Mouse (Mus musculus): ENCODE measurements around the gene Cgn. TPM values are rescaled to one million over a fixed set of nuclear protein-coding genes. Genes with fewer than 3 reads are reported as not detected.
A peak's percentile ranks its signal among the peaks of the same experiment; 100 is the strongest.

Gene Cgn
- polyA plus RNA-seq, 1 experiment from 2014 or later, result 3.0 TPM

GRCm38 (mm10) chr3:94819452-94820425, 33.4 kb upstream of the Cgn start:
- 84% methylated on average over 23 of the region's 24 CpGs for WGBS
- Histone ChIP-seq H3K27me3 (ENCODE audit: control insufficient read depth, insufficient read depth, low read length) (no peaks in the 10 kb centered on the region), H3K9me3 (ENCODE audit: control insufficient read depth, low read length) (no peaks in the 10 kb centered on the region), H3K27ac (ENCODE audit: low read depth, low read length) (no peak overlapping the region), H3K4me1 (ENCODE audit: control insufficient read depth, insufficient read depth, low read length) (no peaks in the 10 kb centered on the region), H3K4me3 (ENCODE audit: low read depth, low read length) (no peak overlapping the region), H3K36me3 (ENCODE audit: control insufficient read depth, insufficient read depth, low read length) (no peaks in the 10 kb centered on the region), H3K9ac (ENCODE audit: low read length) (no peak overlapping the region), H3K4me2 (ENCODE audit: low read depth) (no peak overlapping the region)
- ATAC-seq (ENCODE audit: insufficient read depth, low FRiP score, low TSS enrichment), result no peak
- no peak for DNase-seq (ENCODE audit: low spot score)

GRCm38 (mm10) chr3:94817731-94818130, 31.4 kb upstream of the Cgn start:
- no peak overlapping the region for H3K9ac ChIP-seq (ENCODE audit: low read length)
- 77% methylated on average over 2 of the region's 2 CpGs for WGBS
- no peaks in the 10 kb centered on the region for H3K9me3 ChIP-seq (ENCODE audit: control insufficient read depth, low read length)
- no peak overlapping the region for H3K27ac ChIP-seq (ENCODE audit: low read depth, low read length)
- H3K4me2 ChIP-seq (ENCODE audit: low read depth), result no peak overlapping the region
- no peaks in the 10 kb centered on the region for H3K4me1 ChIP-seq (ENCODE audit: control insufficient read depth, insufficient read depth, low read length)
- DNase-seq (ENCODE audit: low spot score) (no peak), ATAC-seq (ENCODE audit: insufficient read depth, low FRiP score, low TSS enrichment) (no peak)
- H3K36me3 ChIP-seq (ENCODE audit: control insufficient read depth, insufficient read depth, low read length), result no peaks in the 10 kb centered on the region
- no peak overlapping the region for H3K4me3 ChIP-seq (ENCODE audit: low read depth, low read length)
- no peaks in the 10 kb centered on the region for H3K27me3 ChIP-seq (ENCODE audit: control insufficient read depth, insufficient read depth, low read length)

DNA sequence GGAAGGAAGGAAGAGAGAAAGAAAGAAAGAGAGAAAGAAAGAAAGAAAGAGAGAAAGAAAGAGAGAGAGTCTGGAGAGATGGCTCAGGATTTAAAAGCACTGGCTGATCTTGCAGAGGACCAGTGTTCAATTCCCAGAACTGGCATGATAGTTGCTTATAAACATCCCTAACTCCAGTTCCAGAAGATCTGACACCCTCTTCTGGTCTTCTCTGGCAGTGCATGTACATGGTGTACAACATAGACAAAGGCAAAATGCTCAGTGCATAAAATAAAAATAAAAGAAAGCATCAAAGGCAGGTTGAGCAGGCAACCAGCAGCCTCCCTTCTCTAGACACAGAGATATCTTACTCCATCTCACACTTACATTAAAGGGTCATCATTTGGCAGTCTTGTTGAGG, 29.3 kb upstream of the Cgn start:
- H3K9ac ChIP-seq (ENCODE audit: low read length), result no peak overlapping the region
- ATAC-seq (ENCODE audit: insufficient read depth, low FRiP score, low TSS enrichment), result no peak
- DNase-seq (ENCODE audit: low spot score), result no peak
- no peaks in the 10 kb centered on the region for H3K4me1 ChIP-seq (ENCODE audit: control insufficient read depth, insufficient read depth, low read length)
- H3K4me3 ChIP-seq (ENCODE audit: low read depth, low read length), result no peak overlapping the region
- H3K36me3 ChIP-seq (ENCODE audit: control insufficient read depth, insufficient read depth, low read length), result no peaks in the 10 kb centered on the region
- H3K9me3 ChIP-seq (ENCODE audit: control insufficient read depth, low read length), result no peaks in the 10 kb centered on the region
- no peaks in the 10 kb centered on the region for H3K27me3 ChIP-seq (ENCODE audit: control insufficient read depth, insufficient read depth, low read length)
- no peak overlapping the region for H3K4me2 ChIP-seq (ENCODE audit: low read depth)
- H3K27ac ChIP-seq (ENCODE audit: low read depth, low read length), result no peak overlapping the region

DNA sequence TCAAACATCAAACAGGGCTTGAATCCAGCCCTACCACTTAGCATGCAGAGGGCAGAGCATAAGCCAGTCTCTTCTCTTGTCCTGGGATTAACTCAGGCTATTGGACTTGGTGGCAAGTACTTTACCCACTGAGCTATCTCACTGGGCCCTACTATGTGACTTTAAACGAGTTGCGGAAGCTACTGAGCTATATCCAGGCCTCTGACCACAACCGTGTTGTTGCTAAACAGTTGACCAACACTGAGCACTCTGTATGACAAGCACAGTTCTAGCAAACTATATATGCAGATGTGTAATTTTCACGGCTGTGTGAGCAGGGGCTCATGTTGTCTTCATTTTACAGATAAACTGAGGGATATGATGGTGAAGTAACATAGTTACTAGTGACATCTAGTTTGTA, 28.4 kb upstream of the Cgn start:
- 80% methylated on average over 4 of the region's 4 CpGs for WGBS
- ATAC-seq (ENCODE audit: insufficient read depth, low FRiP score, low TSS enrichment) (no peak), DNase-seq (ENCODE audit: low spot score) (no peak)
- H3K27me3 ChIP-seq (ENCODE audit: control insufficient read depth, insufficient read depth, low read length), result no peaks in the 10 kb centered on the region
- H3K9me3 ChIP-seq (ENCODE audit: control insufficient read depth, low read length), result no peaks in the 10 kb centered on the region
- H3K9ac ChIP-seq (ENCODE audit: low read length), result no peak overlapping the region
- H3K4me1 ChIP-seq (ENCODE audit: control insufficient read depth, insufficient read depth, low read length), result no peaks in the 10 kb centered on the region
- no peak overlapping the region for H3K4me3 ChIP-seq (ENCODE audit: low read depth, low read length)
- no peak overlapping the region for H3K4me2 ChIP-seq (ENCODE audit: low read depth)
- H3K27ac ChIP-seq (ENCODE audit: low read depth, low read length), result no peak overlapping the region
- H3K36me3 ChIP-seq (ENCODE audit: control insufficient read depth, insufficient read depth, low read length), result no peaks in the 10 kb centered on the region

DNA sequence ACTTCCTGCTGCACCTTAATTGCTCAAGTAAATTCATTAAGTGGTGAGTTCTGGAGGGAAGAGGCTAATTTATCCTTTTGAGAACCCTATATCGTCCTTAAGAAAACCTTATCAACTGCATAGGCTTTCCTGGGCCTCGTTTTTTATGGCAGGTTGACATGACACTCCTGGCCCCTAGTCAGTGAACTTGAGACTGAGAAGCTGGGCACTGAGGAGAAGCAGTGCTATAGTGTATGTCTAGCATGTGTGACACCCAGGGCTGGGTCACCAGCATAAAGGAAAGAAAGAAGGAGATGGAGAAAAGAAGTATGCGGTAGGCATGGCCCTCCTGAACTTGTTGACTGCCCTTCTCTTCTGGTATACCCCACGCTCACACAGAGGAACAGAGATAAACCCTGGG, 27.8 kb upstream of the Cgn start:
- no peaks in the 10 kb centered on the region for H3K9me3 ChIP-seq (ENCODE audit: control insufficient read depth, low read length)
- H3K9ac ChIP-seq (ENCODE audit: low read length), result no peak overlapping the region
- no peaks in the 10 kb centered on the region for H3K4me1 ChIP-seq (ENCODE audit: control insufficient read depth, insufficient read depth, low read length)
- H3K4me3 ChIP-seq (ENCODE audit: low read depth, low read length), result no peak overlapping the region
- no peak overlapping the region for H3K4me2 ChIP-seq (ENCODE audit: low read depth)
- no peak overlapping the region for H3K27ac ChIP-seq (ENCODE audit: low read depth, low read length)
- H3K36me3 ChIP-seq (ENCODE audit: control insufficient read depth, insufficient read depth, low read length), result no peaks in the 10 kb centered on the region
- ATAC-seq (ENCODE audit: insufficient read depth, low FRiP score, low TSS enrichment) (no peak), DNase-seq (ENCODE audit: low spot score) (no peak)
- H3K27me3 ChIP-seq (ENCODE audit: control insufficient read depth, insufficient read depth, low read length), result no peaks in the 10 kb centered on the region
- 72% methylated on average over 4 of the region's 4 CpGs for WGBS

DNA sequence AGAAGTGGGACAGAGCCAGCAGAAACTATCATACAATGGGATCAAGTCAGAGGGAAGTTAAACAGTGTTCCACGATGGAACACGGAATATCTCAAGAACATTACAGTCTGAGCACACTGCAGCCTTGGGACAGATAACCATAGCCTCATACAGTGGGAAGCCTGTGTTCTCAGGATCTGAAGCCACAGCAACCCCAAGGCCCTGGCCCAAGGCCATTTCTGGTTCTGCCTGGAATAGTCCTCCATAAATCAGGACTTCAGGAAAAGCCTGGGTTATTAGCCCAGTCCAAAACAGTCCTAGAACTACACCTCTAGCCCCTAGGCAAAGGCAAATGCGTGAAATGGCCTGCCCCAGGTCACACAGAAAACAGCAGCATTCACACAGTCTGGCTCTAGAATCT, 27.4 kb upstream of the Cgn start:
- no peaks in the 10 kb centered on the region for H3K4me1 ChIP-seq (ENCODE audit: control insufficient read depth, insufficient read depth, low read length)
- WGBS, result 83% methylated on average over 3 of the region's 3 CpGs
- no peak overlapping the region for H3K4me2 ChIP-seq (ENCODE audit: low read depth)
- no peak overlapping the region for H3K27ac ChIP-seq (ENCODE audit: low read depth, low read length)
- DNase-seq (ENCODE audit: low spot score) (no peak), ATAC-seq (ENCODE audit: insufficient read depth, low FRiP score, low TSS enrichment) (no peak)
- H3K36me3 ChIP-seq (ENCODE audit: control insufficient read depth, insufficient read depth, low read length), result no peaks in the 10 kb centered on the region
- H3K9ac ChIP-seq (ENCODE audit: low read length), result no peak overlapping the region
- no peak overlapping the region for H3K4me3 ChIP-seq (ENCODE audit: low read depth, low read length)
- H3K9me3 ChIP-seq (ENCODE audit: control insufficient read depth, low read length), result no peaks in the 10 kb centered on the region
- no peaks in the 10 kb centered on the region for H3K27me3 ChIP-seq (ENCODE audit: control insufficient read depth, insufficient read depth, low read length)

DNA sequence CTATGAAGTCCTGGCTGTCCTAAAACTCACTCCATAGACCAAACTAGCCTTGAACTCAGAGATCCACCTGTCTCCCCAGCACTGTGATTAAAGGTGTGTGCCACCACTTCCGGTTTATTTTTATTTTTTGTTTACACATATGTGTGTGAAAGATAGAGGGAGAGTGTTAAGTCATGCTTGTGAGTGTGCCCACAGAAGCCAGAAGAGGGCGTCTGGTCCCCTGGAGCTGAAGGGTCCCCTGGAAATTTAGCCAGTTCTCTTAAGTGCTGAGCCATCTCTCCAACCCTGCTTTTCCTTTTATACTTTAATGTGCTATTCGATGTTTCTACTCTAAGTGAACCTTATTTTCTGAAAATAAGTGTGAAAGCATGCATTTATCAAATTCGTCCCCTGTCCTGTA, 25.3 kb upstream of the Cgn start:
- H3K9ac ChIP-seq (ENCODE audit: low read length), result no peak overlapping the region
- no peaks in the 10 kb centered on the region for H3K36me3 ChIP-seq (ENCODE audit: control insufficient read depth, insufficient read depth, low read length)
- no peak overlapping the region for H3K4me2 ChIP-seq (ENCODE audit: low read depth)
- no peaks in the 10 kb centered on the region for H3K4me1 ChIP-seq (ENCODE audit: control insufficient read depth, insufficient read depth, low read length)
- WGBS, result 20% methylated on average over 4 of the region's 4 CpGs
- ATAC-seq (ENCODE audit: insufficient read depth, low FRiP score, low TSS enrichment), result no peak
- H3K27me3 ChIP-seq (ENCODE audit: control insufficient read depth, insufficient read depth, low read length), result no peaks in the 10 kb centered on the region
- H3K27ac ChIP-seq (ENCODE audit: low read depth, low read length), result no peak overlapping the region
- H3K4me3 ChIP-seq (ENCODE audit: low read depth, low read length), result no peak overlapping the region
- no peaks in the 10 kb centered on the region for H3K9me3 ChIP-seq (ENCODE audit: control insufficient read depth, low read length)
- DNase-seq (ENCODE audit: low spot score), result peak; percentile 32

DNA sequence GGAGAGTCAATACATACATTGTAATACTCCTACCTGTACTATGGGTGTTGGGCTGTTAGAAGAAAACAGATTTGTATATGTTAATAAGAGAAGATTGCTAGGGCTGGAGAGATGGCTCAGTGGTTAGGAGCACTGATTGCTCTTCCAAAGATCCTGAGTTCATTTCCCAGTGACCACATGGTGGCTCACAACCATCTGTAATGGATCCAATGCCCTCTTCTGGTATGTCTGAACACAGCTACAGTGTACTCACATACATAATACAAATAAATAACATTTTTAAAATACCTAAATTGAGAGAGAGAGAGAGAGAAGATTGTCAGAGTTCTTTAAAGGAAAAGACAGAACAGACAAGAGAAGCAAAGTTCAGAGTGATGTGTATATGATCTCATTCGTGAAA, 22.0 kb upstream of the Cgn start:
- Histone ChIP-seq H3K4me1 (ENCODE audit: control insufficient read depth, insufficient read depth, low read length) (peaks cover 2% of the 10 kb centered on the region; the same call in 1 of the 2 replicates), H3K27me3 (ENCODE audit: control insufficient read depth, insufficient read depth, low read length) (no peaks in the 10 kb centered on the region; the same call in 1 of the 2 replicates), H3K27ac (ENCODE audit: low read depth, low read length) (no peak overlapping the region), H3K9me3 (ENCODE audit: control insufficient read depth, low read length) (no peaks in the 10 kb centered on the region), H3K9ac (ENCODE audit: low read length) (no peak overlapping the region), H3K4me2 (ENCODE audit: low read depth) (no peak overlapping the region), H3K4me3 (ENCODE audit: low read depth, low read length) (no peak overlapping the region), H3K36me3 (ENCODE audit: control insufficient read depth, insufficient read depth, low read length) (no peaks in the 10 kb centered on the region)
- DNase-seq (ENCODE audit: low spot score) (no peak), ATAC-seq (ENCODE audit: insufficient read depth, low FRiP score, low TSS enrichment) (no peak)
- 85% methylated on average over 1 of the region's 1 CpGs for WGBS

DNA sequence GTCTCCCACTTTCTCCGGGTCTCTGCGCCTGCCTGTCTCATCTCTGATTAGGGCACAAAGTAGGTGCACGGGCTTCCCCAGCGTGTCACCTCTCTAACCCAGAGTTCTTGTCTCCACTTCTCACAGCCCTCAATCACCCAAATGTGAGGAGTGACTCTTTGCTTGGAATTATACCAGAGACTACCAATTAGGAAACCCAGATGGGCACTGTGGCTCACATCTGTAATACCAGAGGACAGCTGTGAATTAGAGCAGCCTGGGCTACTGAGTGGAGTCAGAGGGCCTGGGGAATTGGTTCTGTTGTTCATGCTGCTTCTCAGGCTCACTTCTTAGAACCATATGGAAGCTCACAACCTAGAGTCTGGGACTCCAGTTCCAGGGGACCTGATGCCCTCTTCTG, 18.7 kb upstream of the Cgn start:
- ATAC-seq (ENCODE audit: insufficient read depth, low FRiP score, low TSS enrichment) (no peak), DNase-seq (ENCODE audit: low spot score) (no peak)
- Histone ChIP-seq H3K27me3 (ENCODE audit: control insufficient read depth, insufficient read depth, low read length) (no peaks in the 10 kb centered on the region; the same call in 1 of the 2 replicates), H3K4me3 (ENCODE audit: low read depth, low read length) (no peak overlapping the region), H3K36me3 (ENCODE audit: control insufficient read depth, insufficient read depth, low read length) (no peaks in the 10 kb centered on the region), H3K9me3 (ENCODE audit: control insufficient read depth, low read length) (no peaks in the 10 kb centered on the region), H3K4me1 (ENCODE audit: control insufficient read depth, insufficient read depth, low read length) (peaks cover 2% of the 10 kb centered on the region; the same call in 1 of the 2 replicates), H3K9ac (ENCODE audit: low read length) (no peak overlapping the region), H3K4me2 (ENCODE audit: low read depth) (no peak overlapping the region), H3K27ac (ENCODE audit: low read depth, low read length) (no peak overlapping the region)
- 81% methylated on average over 4 of the region's 4 CpGs for WGBS
